In genomic region chr11:88514151-88514926, GRCm38 (mm10) we compare ENCODE assay signal across 11 mouse cellular contexts.
DNase-seq lines count a peak whose midpoint lies in the region; ATAC-seq lines count a peak whose summit lies in the region.
"Had no signal": no experiment of that assay in that cellular context is flagged by ENCODE, and none has a peak within 500 bp of the region (broad histone marks: within the 10 kb centered on the region; RNA-seq: fewer than 3 reads in every experiment).

No protein-coding gene starts in this region.

- H3K9ac ChIP-seq in forebrain, embryonic 13.5 days, result no peak overlapping the region
- no peak overlapping the region for H3K9ac ChIP-seq in forebrain, embryonic 11.5 days (ENCODE audit: low read length)
- H3K9ac ChIP-seq in hindbrain, embryonic 13.5 days, result no peak overlapping the region
- H3K9ac ChIP-seq: embryonic facial prominence, embryonic 13.5 days had no signal

- H3K4me2 ChIP-seq in forebrain, embryonic 13.5 days, result no peak overlapping the region
- H3K4me2 ChIP-seq in forebrain, embryonic 11.5 days (ENCODE audit: low read depth, low read length, severe bottlenecking), result no peak overlapping the region
- H3K4me2 ChIP-seq in hindbrain, embryonic 13.5 days, result no peak overlapping the region
- H3K4me2 ChIP-seq: embryonic facial prominence, embryonic 13.5 days had no signal

- WGBS in forebrain, embryonic 13.5 days, result 93% methylated on average over 12 of the region's 12 CpGs
- 91% methylated on average over 12 of the region's 12 CpGs for WGBS in forebrain, embryonic 11.5 days
- 76% methylated on average over 12 of the region's 12 CpGs for WGBS in hindbrain, embryonic 13.5 days

- ATAC-seq in forebrain, embryonic 13.5 days, result no peak
- no peak for ATAC-seq in forebrain, embryonic 11.5 days (replicated peaks; ENCODE audit: low FRiP score)
- ATAC-seq in hindbrain, embryonic 13.5 days (ENCODE audit: low FRiP score), result no peak

- no peak overlapping the region for H3K4me3 ChIP-seq in forebrain, embryonic 13.5 days
- H3K4me3 ChIP-seq in forebrain, embryonic 11.5 days (ENCODE audit: low read depth, low read length), result no peak overlapping the region
- no peak overlapping the region for H3K4me3 ChIP-seq in hindbrain, embryonic 13.5 days
- H3K4me3 ChIP-seq: embryonic facial prominence, embryonic 13.5 days had no signal

- peak overlapping the region; percentile 7; the same call in 1 of the 2 replicates for H3K27ac ChIP-seq in forebrain, embryonic 13.5 days
- no peak overlapping the region for H3K27ac ChIP-seq in forebrain, embryonic 11.5 days (ENCODE audit: low read depth, low read length)
- peak overlapping the region; percentile 79 for H3K27ac ChIP-seq in hindbrain, embryonic 13.5 days
- H3K27ac ChIP-seq: embryonic facial prominence, embryonic 13.5 days had no signal

- H3K4me1 ChIP-seq in forebrain, embryonic 13.5 days, result peaks cover 83% of the 10 kb centered on the region
- peaks cover 31% of the 10 kb centered on the region for H3K4me1 ChIP-seq in forebrain, embryonic 11.5 days (replicated peaks; ENCODE audit: control insufficient read depth, insufficient read depth, low read length)
- H3K4me1 ChIP-seq in hindbrain, embryonic 13.5 days (replicated peaks), result peaks cover 78% of the 10 kb centered on the region

- intact Hi-C loops in heart, postnatal 10 days (cut with DNase I), result loop anchor here (10.0 kb wide), 1 partner anchor 260 kb away; no protein-coding TSS in a partner anchor

- no peak for DNase-seq in forebrain, embryonic 11.5 days (ENCODE audit: low spot score)
- DNase-seq in ovary, postnatal 14 days (ENCODE audit: low spot score), result peak; percentile 30
- DNase-seq in ovary, postnatal 36 days (ENCODE audit: low spot score), result no peak
- peak; percentile 60 for DNase-seq in testis, postnatal 10 days (ENCODE audit: low spot score)
- no peak for DNase-seq in heart, postnatal 10 days
- no peak for DNase-seq in heart, adult 11 months
- DNase-seq: heart, postnatal 36 days had no signal

- H3K36me3 ChIP-seq in forebrain, embryonic 13.5 days (ENCODE audit: poor library complexity, severe bottlenecking), result 0 out of 2 replicates have a peak, but pooled peaks cover 3% of the 10 kb centered on the region
- H3K36me3 ChIP-seq in forebrain, embryonic 11.5 days (ENCODE audit: control insufficient read depth, insufficient read depth, low read length), result no peaks in the 10 kb centered on the region; the same call in 1 of the 2 replicates
- H3K36me3 ChIP-seq in hindbrain, embryonic 13.5 days, result no peaks in the 10 kb centered on the region

- no peaks in the 10 kb centered on the region for H3K9me3 ChIP-seq in forebrain, embryonic 13.5 days (replicated peaks)
- H3K9me3 ChIP-seq in forebrain, embryonic 11.5 days (ENCODE audit: control insufficient read depth, low read length), result no peaks in the 10 kb centered on the region
- no peaks in the 10 kb centered on the region for H3K9me3 ChIP-seq in hindbrain, embryonic 13.5 days
- H3K9me3 ChIP-seq: embryonic facial prominence, embryonic 13.5 days had no signal

- no peaks in the 10 kb centered on the region for H3K27me3 ChIP-seq in forebrain, embryonic 13.5 days
- H3K27me3 ChIP-seq in forebrain, embryonic 11.5 days (ENCODE audit: control insufficient read depth, insufficient read depth, low read length), result no peaks in the 10 kb centered on the region
- H3K27me3 ChIP-seq in hindbrain, embryonic 13.5 days, result no peaks in the 10 kb centered on the region
- H3K27me3 ChIP-seq: CH12.LX; embryonic facial prominence, embryonic 13.5 days had no signal

Comparison
In these comparisons a context has a peak if more than half of its experiments do, and no peak if none do; other contexts are left out.
1. DNase-seq: peak in ovary, postnatal 14 days (single experiment) and testis, postnatal 10 days (single experiment); none in forebrain, embryonic 11.5 days (single experiment), ovary, postnatal 36 days (single experiment), heart, postnatal 10 days (0 of 2) and heart, adult 11 months (single experiment).